Mouse (Mus musculus): Measurements from ENCODE around the gene Speg. TPM values are rescaled to one million over a fixed set of nuclear protein-coding genes. Genes with fewer than 3 reads are reported as not detected.
A peak's percentile ranks its signal among the peaks of the same experiment; 100 is the strongest.

Gene Speg
- polyA plus RNA-seq, 1 experiment from 2014 or later, result 44.7 TPM

GRCm38 (mm10) chr1:75408210-75408609 lies 33.1 kb downstream of the Speg start:
- 33% methylated on average over 4 of the region's 4 CpGs for WGBS
- TF ChIP-seq CTCF (IDR thresholded peaks at IDR 0.05; ENCODE audit: low read depth), result no peak
- peaks cover 56% of the 10 kb centered on the region; the same call in 1 of the 2 replicates for H3K36me3 ChIP-seq (ENCODE audit: insufficient read depth)
- DNase-seq, result peak; percentile 28
- H3K9me3 ChIP-seq (ENCODE audit: low read depth, low read length), result no peaks in the 10 kb centered on the region
- no peak overlapping the region for H3K9ac ChIP-seq
- peak overlapping the region; percentile 18; the same call in 1 of the 2 replicates for H3K27ac ChIP-seq (ENCODE audit: low read depth)
- ATAC-seq (ENCODE audit: insufficient read depth), result no peak; the same call in 1 of the 2 replicates
- H3K4me1 ChIP-seq (ENCODE audit: insufficient read depth), result no peaks in the 10 kb centered on the region
- no peak overlapping the region for H3K4me3 ChIP-seq (ENCODE audit: low read depth, low read length)
- no peaks in the 10 kb centered on the region for H3K27me3 ChIP-seq (ENCODE audit: insufficient read depth, low read length)
- H3K4me2 ChIP-seq, result no peak overlapping the region

DNA sequence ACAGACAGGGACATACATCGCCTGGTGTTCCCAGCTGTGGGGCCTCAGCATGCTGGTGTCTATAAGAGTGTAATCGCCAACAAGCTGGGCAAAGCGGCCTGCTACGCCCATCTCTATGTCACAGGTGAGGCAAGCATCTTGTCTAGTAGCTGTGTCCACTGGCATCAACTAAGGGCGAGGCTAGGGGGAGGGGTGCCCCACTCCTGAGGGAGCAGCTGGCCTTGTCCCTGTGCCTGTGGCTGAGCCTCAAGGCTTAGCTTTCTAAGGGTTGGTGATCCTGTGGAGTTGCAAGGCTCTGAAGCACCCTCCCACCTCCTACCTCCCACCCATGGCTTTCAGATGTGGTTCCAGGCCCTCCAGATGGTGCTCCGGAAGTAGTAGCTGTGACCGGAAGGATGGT lies 34.9 kb downstream of the Speg start:
- Histone ChIP-seq H3K36me3 (ENCODE audit: insufficient read depth) (peaks cover 42% of the 10 kb centered on the region; the same call in 1 of the 2 replicates), H3K27me3 (ENCODE audit: insufficient read depth, low read length) (no peaks in the 10 kb centered on the region), H3K9me3 (ENCODE audit: low read depth, low read length) (no peaks in the 10 kb centered on the region), H3K4me2 (no peak overlapping the region), H3K4me3 (ENCODE audit: low read depth, low read length) (no peak overlapping the region), H3K4me1 (ENCODE audit: insufficient read depth) (no peaks in the 10 kb centered on the region), H3K27ac (ENCODE audit: low read depth) (no peak overlapping the region), H3K9ac (no peak overlapping the region)
- DNase-seq, result no peak
- no peak for TF ChIP-seq CTCF (IDR thresholded peaks at IDR 0.05; ENCODE audit: low read depth)
- 90% methylated on average over 7 of the region's 7 CpGs for WGBS
- no peak for ATAC-seq (ENCODE audit: insufficient read depth)

DNA sequence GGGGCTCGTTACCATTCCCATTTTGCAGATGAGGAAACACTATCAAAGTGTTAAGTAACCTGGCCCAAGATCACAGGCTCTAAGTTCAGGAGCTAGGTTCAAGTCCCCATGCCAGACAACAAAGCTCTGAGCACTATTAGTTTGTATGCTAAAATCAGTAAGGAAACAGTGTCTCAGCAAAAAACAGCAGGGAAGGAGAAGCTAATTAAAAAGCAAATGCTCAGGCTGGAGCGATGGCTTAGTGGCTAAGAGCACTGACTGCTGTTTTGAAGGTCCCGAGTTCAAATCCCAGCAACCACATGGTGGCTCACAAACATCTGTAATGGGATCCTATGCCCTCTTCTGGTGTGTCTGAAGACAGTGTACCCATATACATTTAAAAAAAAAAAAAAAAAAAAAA lies 37.1 kb downstream of the Speg start:
- Histone ChIP-seq H3K4me3 (ENCODE audit: low read depth, low read length) (no peak overlapping the region), H3K27ac (ENCODE audit: low read depth) (no peak overlapping the region), H3K9ac (no peak overlapping the region), H3K4me1 (ENCODE audit: insufficient read depth) (no peaks in the 10 kb centered on the region), H3K4me2 (no peak overlapping the region), H3K9me3 (ENCODE audit: low read depth, low read length) (no peaks in the 10 kb centered on the region), H3K36me3 (ENCODE audit: insufficient read depth) (peaks cover 40% of the 10 kb centered on the region; the same call in 1 of the 2 replicates), H3K27me3 (ENCODE audit: insufficient read depth, low read length) (no peaks in the 10 kb centered on the region)
- DNase-seq (no peak), ATAC-seq (ENCODE audit: insufficient read depth) (no peak)
- 91% methylated on average over 3 of the region's 3 CpGs for WGBS
- no peak for TF ChIP-seq CTCF (IDR thresholded peaks at IDR 0.05; ENCODE audit: low read depth)

DNA sequence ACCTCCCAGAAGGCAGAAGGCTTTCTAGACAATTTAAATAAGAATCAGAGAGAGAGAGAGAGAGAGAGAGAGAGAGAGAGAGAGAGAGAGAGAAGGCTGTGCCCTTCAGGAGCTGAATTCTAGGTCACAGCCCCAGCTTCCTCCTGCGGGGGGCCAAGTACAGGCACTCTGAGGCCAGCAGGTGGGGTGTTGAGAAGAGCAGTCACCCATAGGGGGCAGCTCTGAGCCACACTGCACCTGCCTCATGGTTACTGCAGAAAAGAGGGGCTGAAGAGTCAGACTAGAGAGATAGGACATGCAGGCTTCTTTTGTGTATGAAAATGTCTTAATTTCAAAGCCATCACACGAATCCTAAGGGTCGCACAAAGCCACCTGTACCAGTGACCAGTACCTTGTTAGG lies 38.7 kb downstream of the Speg start:
- Histone ChIP-seq H3K9ac (no peak overlapping the region), H3K27me3 (ENCODE audit: insufficient read depth, low read length) (no peaks in the 10 kb centered on the region), H3K4me1 (ENCODE audit: insufficient read depth) (no peaks in the 10 kb centered on the region), H3K4me2 (no peak overlapping the region), H3K27ac (ENCODE audit: low read depth) (no peak overlapping the region), H3K36me3 (ENCODE audit: insufficient read depth) (peaks cover 40% of the 10 kb centered on the region; the same call in 1 of the 2 replicates), H3K4me3 (ENCODE audit: low read depth, low read length) (no peak overlapping the region), H3K9me3 (ENCODE audit: low read depth, low read length) (no peaks in the 10 kb centered on the region)
- DNase-seq (peak; percentile 33), ATAC-seq (ENCODE audit: insufficient read depth) (no peak)
- 57% methylated on average over 3 of the region's 3 CpGs for WGBS
- peak; percentile 54 for TF ChIP-seq CTCF (IDR thresholded peaks at IDR 0.05; ENCODE audit: low read depth)

GRCm38 (mm10) chr1:75421794-75422193 lies 46.7 kb downstream of the Speg start:
- Histone ChIP-seq H3K9ac (no peak overlapping the region; the same call in 1 of the 2 replicates), H3K4me1 (ENCODE audit: insufficient read depth) (0 out of 2 replicates have a peak, but pooled peaks cover 6% of the 10 kb centered on the region), H3K4me3 (ENCODE audit: low read depth, low read length) (0 out of 2 replicates have a peak overlapping the region, but pooled peaks have one; percentile 6), H3K9me3 (ENCODE audit: low read depth, low read length) (no peaks in the 10 kb centered on the region), H3K4me2 (peak overlapping the region; percentile 65), H3K27ac (ENCODE audit: low read depth) (no peak overlapping the region), H3K27me3 (ENCODE audit: insufficient read depth, low read length) (peaks cover 47% of the 10 kb centered on the region), H3K36me3 (ENCODE audit: insufficient read depth) (peaks cover 20% of the 10 kb centered on the region; the same call in 1 of the 2 replicates)
- ATAC-seq (ENCODE audit: insufficient read depth) (no peak), DNase-seq (no peak)
- 26% methylated on average over 20 of the region's 20 CpGs for WGBS
- no peak for TF ChIP-seq CTCF (IDR thresholded peaks at IDR 0.05; ENCODE audit: low read depth)

DNA sequence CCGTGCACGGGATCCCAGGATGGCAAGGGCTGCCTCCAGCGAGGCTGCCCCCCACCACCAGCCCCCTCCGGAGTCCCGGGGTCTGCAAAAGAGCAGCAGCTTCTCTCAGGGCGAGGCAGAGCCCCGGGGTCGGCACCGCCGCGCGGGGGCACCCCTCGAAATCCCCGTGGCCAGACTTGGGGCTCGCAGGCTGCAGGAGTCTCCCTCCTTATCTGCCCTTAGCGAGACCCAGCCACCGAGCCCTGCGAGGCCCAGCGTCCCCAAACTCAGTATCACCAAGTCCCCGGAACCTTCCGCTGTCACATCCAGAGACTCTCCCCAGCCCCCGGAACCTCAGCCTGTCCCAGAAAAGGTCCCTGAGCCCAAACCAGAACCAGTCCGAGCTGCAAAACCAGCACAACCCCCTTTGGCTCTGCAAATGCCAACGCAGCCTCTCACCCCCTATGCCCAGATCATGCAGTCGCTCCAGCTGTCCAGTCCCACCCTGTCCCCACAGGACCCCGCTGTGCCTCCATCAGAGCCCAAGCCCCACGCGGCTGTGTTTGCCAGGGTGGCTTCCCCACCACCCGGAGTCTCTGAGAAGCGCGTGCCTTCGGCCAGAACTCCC lies 47.2 kb downstream of the Speg start:
- Histone ChIP-seq H3K4me1 (ENCODE audit: insufficient read depth) (0 out of 2 replicates have a peak, but pooled peaks cover 6% of the 10 kb centered on the region), H3K4me2 (peak overlapping the region; percentile 65), H3K4me3 (ENCODE audit: low read depth, low read length) (peak overlapping the region; percentile 36), H3K9ac (peak overlapping the region; percentile 38), H3K27ac (ENCODE audit: low read depth) (no peak overlapping the region), H3K9me3 (ENCODE audit: low read depth, low read length) (no peaks in the 10 kb centered on the region), H3K36me3 (ENCODE audit: insufficient read depth) (peaks cover 16% of the 10 kb centered on the region; the same call in 1 of the 2 replicates), H3K27me3 (ENCODE audit: insufficient read depth, low read length) (peaks cover 47% of the 10 kb centered on the region)
- WGBS, result 14% methylated on average over 32 of the region's 32 CpGs
- TF ChIP-seq CTCF (IDR thresholded peaks at IDR 0.05; ENCODE audit: low read depth), result no peak
- DNase-seq, result peak; percentile 24
- peak; percentile 39; the same call in 1 of the 2 replicates for ATAC-seq (ENCODE audit: insufficient read depth)

DNA sequence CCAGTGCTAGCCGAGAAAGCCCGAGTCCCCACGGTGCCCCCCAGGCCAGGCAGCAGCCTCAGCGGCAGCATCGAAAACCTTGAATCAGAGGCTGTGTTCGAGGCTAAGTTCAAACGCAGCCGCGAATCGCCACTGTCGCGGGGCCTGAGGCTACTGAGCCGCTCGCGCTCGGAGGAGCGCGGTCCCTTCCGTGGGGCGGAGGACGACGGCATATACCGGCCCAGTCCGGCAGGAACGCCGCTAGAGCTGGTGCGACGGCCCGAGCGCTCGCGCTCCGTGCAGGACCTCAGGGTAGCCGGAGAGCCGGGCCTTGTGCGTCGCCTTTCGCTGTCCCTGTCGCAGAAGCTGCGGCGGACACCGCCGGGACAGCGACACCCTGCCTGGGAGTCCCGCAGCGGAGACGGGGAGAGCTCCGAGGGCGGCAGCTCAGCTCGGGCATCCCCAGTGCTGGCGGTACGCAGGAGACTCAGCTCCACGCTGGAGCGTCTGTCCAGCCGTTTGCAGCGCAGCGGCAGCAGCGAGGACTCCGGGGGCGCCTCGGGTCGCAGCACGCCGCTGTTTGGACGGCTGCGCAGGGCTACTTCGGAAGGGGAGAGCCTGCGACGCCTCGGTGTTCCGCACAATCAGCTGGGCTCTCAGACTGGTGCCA lies 47.9 kb downstream of the Speg start:
- ATAC-seq (ENCODE audit: insufficient read depth), result peak; percentile 73
- 1% methylated on average over 71 of the region's 71 CpGs for WGBS
- Histone ChIP-seq H3K27me3 (ENCODE audit: insufficient read depth, low read length) (peaks cover 47% of the 10 kb centered on the region), H3K4me1 (ENCODE audit: insufficient read depth) (0 out of 2 replicates have a peak, but pooled peaks cover 6% of the 10 kb centered on the region), H3K4me3 (ENCODE audit: low read depth, low read length) (peak overlapping the region; percentile 36), H3K27ac (ENCODE audit: low read depth) (no peak overlapping the region), H3K9me3 (ENCODE audit: low read depth, low read length) (no peaks in the 10 kb centered on the region), H3K4me2 (peak overlapping the region; percentile 65), H3K36me3 (ENCODE audit: insufficient read depth) (peaks cover 21% of the 10 kb centered on the region; the same call in 1 of the 2 replicates), H3K9ac (peak overlapping the region; percentile 38)
- peak; percentile 75 for DNase-seq
- no peak for TF ChIP-seq CTCF (IDR thresholded peaks at IDR 0.05; ENCODE audit: low read depth)

All from lung, embryonic 14.5 days (tissue).